Mouse (Mus musculus) lung, postnatal 25 days (tissue): ENCODE measurements around the gene Trim30d.
"Not testable (repeated sequence)": the region's sequence is repeated elsewhere in the genome, so short reads cannot be mapped to it uniquely, and the experiment has no call there.

ENCODE experiments used
- DNase-seq: peaks from one replicate; pipeline ENCODE4 v3.0.0; 2022; ENCODE audit warnings: low spot score

The Trim30d gene

GRCm38 (mm10) chr7:104507421-104508065 is at the start of gene Trim30d:
TSS of gene Trim30d (minus strand) at chr7:104507849.
- DNase-seq = peak; percentile 2

GRCm38 (mm10) chr7:104552700-104553099 is 45.1 kb upstream of the Trim30d start:
- no peak for DNase-seq

GRCm38 (mm10) chr7:104549833-104550232 is 42.2 kb upstream of the Trim30d start, which contains the start of gene Olfr651:
TSS of gene Olfr651 (plus strand) at chr7:104550133.
- DNase-seq = no peak

- DNase-seq = no peak
These were observed 5.9 kb downstream of the Trim30d start for GRCm38 (mm10) chr7:104501589-104502371.

DNA sequence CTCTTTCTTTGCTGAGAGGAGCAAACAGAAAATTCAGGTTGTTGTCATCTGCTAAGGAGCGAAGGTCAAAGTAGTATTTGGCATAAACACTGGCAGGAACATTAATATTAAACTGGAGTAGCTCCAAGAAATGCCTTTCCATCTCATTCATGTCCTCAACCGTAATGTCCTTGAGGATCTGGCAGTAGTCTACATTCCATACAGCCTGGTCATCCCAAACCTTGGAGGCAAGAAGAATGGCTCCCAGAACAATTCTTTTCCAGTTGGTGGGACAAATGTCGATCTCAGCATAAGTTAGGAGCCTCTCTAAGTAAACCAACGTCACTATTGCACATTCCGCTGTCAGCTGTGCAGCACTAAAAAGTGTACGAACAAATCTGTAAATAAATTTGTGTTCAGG is 6.5 kb downstream of the Trim30d start:
- not testable (repeated sequence) for DNase-seq

GRCm38 (mm10) chr7:104499464-104499863 is 8.2 kb downstream of the Trim30d start:
- DNase-seq = not testable (repeated sequence)

- peak; percentile 67 for DNase-seq
These were observed 42.4 kb downstream of the Trim30d start, which contains the start of gene Trim30a for GRCm38 (mm10) chr7:104465065-104465744. TSS of gene Trim30a (minus strand) at chr7:104465193.

- peak; percentile 64 for DNase-seq
These were observed 61.5 kb downstream of the Trim30d start for GRCm38 (mm10) chr7:104445961-104446645.
